Mouse (Mus musculus) macrophage (primary cell): ENCODE data around the gene Txnrd1. TPM values are rescaled to one million over a fixed set of nuclear protein-coding genes. Genes with fewer than 3 reads are reported as not detected.
A peak's percentile ranks its signal among the peaks of the same experiment; 100 is the strongest.

ENCODE experiments used
- H3K27ac ChIP-seq: fragments of 350-480 bp; formaldehyde crosslinking; 2 replicates; pipeline ENCODE4 v1.9.0; 2021
- H3K36me3 ChIP-seq: fragments of 350-480 bp; formaldehyde crosslinking; 2 replicates; pipeline ENCODE4 v1.9.0; 2021; ENCODE audit errors: inconsistent target
- H3K4me3 ChIP-seq: fragments of 350-480 bp; formaldehyde crosslinking; 2 replicates; pipeline ENCODE4 v1.9.0; 2021; ENCODE audit errors: inconsistent target
- H3K79me2 ChIP-seq: fragments of 350-480 bp; formaldehyde crosslinking; 2 replicates; pipeline ENCODE4 v1.9.0; 2021; ENCODE audit errors: inconsistent target
- WGBS: methylation state at CpG from one replicate; pipeline ENCODE4 v1.1.7; 2026; ENCODE audit warnings: inconsistent platforms; ENCODE audit not compliant: missing documents; 5-methylcytosine and 5-hydroxymethylcytosine counted together
- polyA plus RNA-seq: library from polyadenylated mRNA; stranded (reverse); fragments of 250-400 nt; gene quantifications from 3 replicates; pipeline ENCODE4 v1.2.4, GENCODE M21; 2018; ENCODE audit warnings: inconsistent platforms

Gene Txnrd1
- polyA plus RNA-seq, 1 experiment from 2014 or later = 96.0 TPM

- Histone ChIP-seq H3K4me3 (no peak overlapping the region), H3K27ac (no peak overlapping the region), H3K79me2 (no peaks in the 10 kb centered on the region), H3K36me3 (no peaks in the 10 kb centered on the region)
- 93% methylated on average over 6 of the region's 6 CpGs for WGBS
Observed at GRCm38 (mm10) chr10:82844090-82844489, 10.3 kb downstream of the Txnrd1 start.

GRCm38 (mm10) chr10:82844731-82845130, 11.0 kb downstream of the Txnrd1 start:
- Histone ChIP-seq H3K4me3 (no peak overlapping the region), H3K36me3 (no peaks in the 10 kb centered on the region), H3K79me2 (no peaks in the 10 kb centered on the region), H3K27ac (no peak overlapping the region)
- 86% methylated on average over 5 of the region's 8 CpGs for WGBS

GRCm38 (mm10) chr10:82847821-82848459, 14.2 kb downstream of the Txnrd1 start:
- Histone ChIP-seq H3K27ac (no peak overlapping the region), H3K4me3 (no peak overlapping the region), H3K36me3 (no peaks in the 10 kb centered on the region), H3K79me2 (no peaks in the 10 kb centered on the region)
- 99% methylated on average over 8 of the region's 9 CpGs for WGBS

- 94% methylated on average over 16 of the region's 16 CpGs for WGBS
- H3K27ac ChIP-seq = no peak overlapping the region
- no peaks in the 10 kb centered on the region for H3K36me3 ChIP-seq
- H3K79me2 ChIP-seq = no peaks in the 10 kb centered on the region
- no peak overlapping the region for H3K4me3 ChIP-seq
Observed at GRCm38 (mm10) chr10:82849686-82850353, 16.1 kb downstream of the Txnrd1 start.

GRCm38 (mm10) chr10:82850354-82850752, 16.6 kb downstream of the Txnrd1 start:
- no peak overlapping the region for H3K4me3 ChIP-seq

GRCm38 (mm10) chr10:82851751-82852150, 18.0 kb downstream of the Txnrd1 start:
- no peak overlapping the region for H3K4me3 ChIP-seq
- WGBS = 81% methylated on average over 6 of the region's 6 CpGs
- no peaks in the 10 kb centered on the region for H3K79me2 ChIP-seq
- no peaks in the 10 kb centered on the region for H3K36me3 ChIP-seq
- no peak overlapping the region for H3K27ac ChIP-seq

More at GRCm38 (mm10) chr10:82850354-82850752, 16.6 kb downstream of the Txnrd1 start:
- Histone ChIP-seq H3K79me2 (no peaks in the 10 kb centered on the region), H3K27ac (no peak overlapping the region), H3K36me3 (no peaks in the 10 kb centered on the region)
- 94% methylated on average over 5 of the region's 5 CpGs for WGBS

- WGBS = 63% methylated on average over 9 of the region's 10 CpGs
- Histone ChIP-seq H3K36me3 (no peaks in the 10 kb centered on the region), H3K79me2 (peaks cover 31% of the 10 kb centered on the region), H3K4me3 (peak overlapping the region; percentile 83), H3K27ac (peak overlapping the region; percentile 94)
Observed at GRCm38 (mm10) chr10:82858032-82858680, 24.4 kb downstream of the Txnrd1 start.

GRCm38 (mm10) chr10:82858691-82859532, 25.2 kb downstream of the Txnrd1 start:
- WGBS = under 1% methylated on average over 46 of the region's 49 CpGs
- H3K79me2 ChIP-seq = peaks cover 39% of the 10 kb centered on the region
- peak overlapping the region; percentile 83 for H3K4me3 ChIP-seq
- H3K36me3 ChIP-seq = peaks cover 7% of the 10 kb centered on the region; the same call in 1 of the 2 replicates
- H3K27ac ChIP-seq = peak overlapping the region; percentile 94

GRCm38 (mm10) chr10:82859533-82859915, 25.8 kb downstream of the Txnrd1 start:
- Histone ChIP-seq H3K27ac (peak overlapping the region; percentile 94), H3K36me3 (peaks cover 13% of the 10 kb centered on the region; the same call in 1 of the 2 replicates), H3K79me2 (peaks cover 45% of the 10 kb centered on the region), H3K4me3 (peak overlapping the region; percentile 83)
- 0% methylated on average over 8 of the region's 8 CpGs for WGBS

GRCm38 (mm10) chr10:82860181-82860928, 26.6 kb downstream of the Txnrd1 start:
- WGBS = under 1% methylated on average over 44 of the region's 50 CpGs
- Histone ChIP-seq H3K27ac (peak overlapping the region; percentile 94), H3K79me2 (peaks cover 53% of the 10 kb centered on the region), H3K4me3 (peak overlapping the region; percentile 83), H3K36me3 (peaks cover 16% of the 10 kb centered on the region; the same call in 1 of the 2 replicates)

- Histone ChIP-seq H3K27ac (peak overlapping the region; percentile 54), H3K79me2 (peaks cover 59% of the 10 kb centered on the region), H3K36me3 (peaks cover 16% of the 10 kb centered on the region; the same call in 1 of the 2 replicates), H3K4me3 (peak overlapping the region; percentile 83)
- 11% methylated on average over 8 of the region's 8 CpGs for WGBS
Observed at GRCm38 (mm10) chr10:82860929-82861315, 27.2 kb downstream of the Txnrd1 start.

GRCm38 (mm10) chr10:82863106-82863680, 29.4 kb downstream of the Txnrd1 start:
- Histone ChIP-seq H3K27ac (no peak overlapping the region), H3K4me3 (no peak overlapping the region), H3K79me2 (peaks cover 82% of the 10 kb centered on the region), H3K36me3 (peaks cover 16% of the 10 kb centered on the region; the same call in 1 of the 2 replicates)
- WGBS = 60% methylated on average over 5 of the region's 5 CpGs

- no peak overlapping the region for H3K27ac ChIP-seq
- peaks cover 16% of the 10 kb centered on the region; the same call in 1 of the 2 replicates for H3K36me3 ChIP-seq
- H3K4me3 ChIP-seq = no peak overlapping the region
- 96% methylated on average over 7 of the region's 7 CpGs for WGBS
- H3K79me2 ChIP-seq = peaks cover 88% of the 10 kb centered on the region
Observed at GRCm38 (mm10) chr10:82863827-82864226, 30.1 kb downstream of the Txnrd1 start.
